Mouse (Mus musculus): ENCODE results near the gene Cyp2j8. TPM values are rescaled to one million over a fixed set of nuclear protein-coding genes. Genes with fewer than 3 reads are reported as not detected.

Gene Cyp2j8
- 0.42 TPM for polyA plus RNA-seq (2014; fragmentation: Illumina TruSeq; extraction: RNeasy Lipid Tissue Mini Kit (QIAGEN cat#74804); ENCODE audit: low read depth, low replicate concordance)

DNA sequence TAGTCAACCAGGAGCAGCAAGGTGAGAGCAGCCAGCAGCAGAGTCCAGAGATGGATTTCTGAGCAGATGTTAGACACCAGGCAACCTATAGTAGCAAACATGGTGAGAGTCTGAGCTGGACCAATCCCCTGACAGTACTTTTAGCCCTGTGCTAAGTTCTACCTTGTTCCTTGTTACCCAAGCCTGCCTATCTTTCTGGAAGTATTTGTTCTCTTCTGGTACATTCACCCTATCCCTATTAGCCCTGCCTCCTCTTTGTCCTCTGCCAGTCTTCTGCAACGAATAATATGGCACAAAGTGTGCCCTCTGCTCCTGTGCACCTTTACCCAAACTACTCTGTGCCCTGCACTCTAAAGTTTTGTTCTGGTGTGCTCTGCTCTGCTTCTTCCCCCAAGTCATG, at the start of gene Cyp2j8:
TSS of gene Cyp2j8 (minus strand) at position 101 of the 400 bp plus-strand sequence.

DNA sequence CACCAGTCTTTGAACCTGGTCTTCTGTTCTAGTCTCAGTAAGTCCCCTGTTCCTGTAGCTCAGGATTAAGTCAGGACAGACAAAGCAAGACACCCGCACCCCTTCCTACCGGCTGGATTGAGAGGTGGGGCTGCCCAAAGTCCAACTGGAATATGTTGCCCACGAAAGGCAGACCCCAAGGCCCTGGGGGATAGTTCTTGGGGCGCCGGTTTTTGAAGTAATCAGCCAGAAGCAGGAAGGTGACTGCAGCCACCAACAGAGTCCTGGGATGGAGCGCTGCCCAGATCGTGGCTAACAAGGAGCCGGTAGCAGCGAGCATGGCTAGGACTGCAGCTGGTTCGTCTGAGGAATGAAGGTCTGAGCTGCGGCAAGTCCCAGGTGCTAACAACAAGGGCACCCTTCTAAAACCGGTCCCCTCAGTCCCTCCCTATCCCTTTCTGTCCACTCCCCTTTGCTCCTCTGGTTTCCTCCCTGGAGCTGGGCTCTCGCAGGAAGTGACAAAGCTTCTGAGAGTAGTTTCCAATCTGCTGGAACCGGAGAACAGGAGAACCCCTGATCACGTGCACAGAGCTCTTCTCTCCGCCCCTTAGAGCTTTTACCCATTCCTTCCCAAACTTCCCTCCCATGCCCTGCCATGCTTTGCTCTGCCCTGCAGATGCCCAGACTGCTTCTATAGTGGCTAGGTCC, 46.1 kb upstream of the Cyp2j8 start, which contains the start of gene Cyp2j6:
TSS of gene Cyp2j6 (minus strand) at position 529 of the 687 bp plus-strand sequence.

Other genes with a start within 250 kb of the Cyp2j8 start
- not detected for gene Cyp2j11, start 158.7 kb downstream of the Cyp2j8 start, polyA plus RNA-seq (2014; fragmentation: Illumina TruSeq; extraction: RNeasy Lipid Tissue Mini Kit (QIAGEN cat#74804); ENCODE audit: low read depth, low replicate concordance)
- 117 TPM for gene Cyp2j6, start 46.3 kb upstream of the Cyp2j8 start, polyA plus RNA-seq (2014; fragmentation: Illumina TruSeq; extraction: RNeasy Lipid Tissue Mini Kit (QIAGEN cat#74804); ENCODE audit: low read depth, low replicate concordance)
- 7.4 TPM for gene Cyp2j9, start 84.2 kb upstream of the Cyp2j8 start, polyA plus RNA-seq (2014; fragmentation: Illumina TruSeq; extraction: RNeasy Lipid Tissue Mini Kit (QIAGEN cat#74804); ENCODE audit: low read depth, low replicate concordance)
- gene Cyp2j5, start 156.8 kb upstream of the Cyp2j8 start, polyA plus RNA-seq (2014; fragmentation: Illumina TruSeq; extraction: RNeasy Lipid Tissue Mini Kit (QIAGEN cat#74804); ENCODE audit: low read depth, low replicate concordance), result 1,607 TPM

Data from liver, adult 10 weeks (tissue).